Mouse (Mus musculus) hindbrain, embryonic 15.5 days (tissue): ENCODE results near the gene Tmtc3. TPM values are rescaled to one million over a fixed set of nuclear protein-coding genes. Genes with fewer than 3 reads are reported as not detected.
"Not testable (repeated sequence)": the region's sequence is repeated elsewhere in the genome, so short reads cannot be mapped to it uniquely, and the experiment has no call there.

Experiments used
- ATAC-seq: fragments of 200-750 bp; cut with Nextera tagmentation; 2 replicates; pipeline ENCODE4 v1.8.0; 2017; ENCODE audit warnings: low read depth, moderate number of reproducible peaks, moderate TSS enrichment; ENCODE audit not compliant: low FRiP score
- H3K27ac ChIP-seq: fragments of 300-500 bp; sonication (generic); replicated peaks from 2 replicates; pipeline ENCODE4 v1.5.1; 2015; ENCODE audit warnings: mild to moderate bottlenecking, inconsistent platforms
- H3K27me3 ChIP-seq: fragments of 300-500 bp; sonication (generic); 2 replicates; pipeline ENCODE4 v1.6.1; 2015; ENCODE audit warnings: control low read depth, inconsistent platforms
- H3K36me3 ChIP-seq: fragments of 300-500 bp; sonication (generic); 2 replicates; pipeline ENCODE4 v1.6.1; 2015; ENCODE audit warnings: control low read depth, inconsistent platforms
- H3K4me1 ChIP-seq: fragments of 300-500 bp; sonication (generic); replicated peaks from 2 replicates; pipeline ENCODE4 v1.6.1; 2015; ENCODE audit warnings: control low read depth, inconsistent platforms
- H3K4me2 ChIP-seq: fragments of 300-500 bp; sonication (generic); 2 replicates; pipeline ENCODE4 v1.6.1; 2015; ENCODE audit warnings: moderate library complexity, mild to moderate bottlenecking, inconsistent platforms
- H3K4me3 ChIP-seq: fragments of 300-500 bp; sonication (generic); 2 replicates; pipeline ENCODE4 v1.5.1; 2015; ENCODE audit warnings: mild to moderate bottlenecking, inconsistent platforms
- H3K9ac ChIP-seq: fragments of 300-500 bp; sonication (generic); 2 replicates; pipeline ENCODE4 v1.6.1; 2015; ENCODE audit warnings: inconsistent platforms
- H3K9me3 ChIP-seq: fragments of 300-500 bp; sonication (generic); 2 replicates; pipeline ENCODE4 v1.6.1; 2016; ENCODE audit warnings: control low read depth, inconsistent platforms
- WGBS: fragments of 180-500 bp; shearing (Covaris S2); methylation state at CpG from one replicate; pipeline ENCODE4 v1.1.7; 2015; 5-methylcytosine and 5-hydroxymethylcytosine counted together
- polyA plus RNA-seq: library from polyadenylated mRNA; unstranded; fragments of >200 nt; fragmentation: Nextera tagmentation; extraction: Ambion mirVana; gene quantifications from 2 replicates; pipeline ENCODE4 v1.2.1, GENCODE M21; 2015

Tmtc3 gene
- polyA plus RNA-seq, 1 experiment from 2014 or later = 12.4 TPM

DNA sequence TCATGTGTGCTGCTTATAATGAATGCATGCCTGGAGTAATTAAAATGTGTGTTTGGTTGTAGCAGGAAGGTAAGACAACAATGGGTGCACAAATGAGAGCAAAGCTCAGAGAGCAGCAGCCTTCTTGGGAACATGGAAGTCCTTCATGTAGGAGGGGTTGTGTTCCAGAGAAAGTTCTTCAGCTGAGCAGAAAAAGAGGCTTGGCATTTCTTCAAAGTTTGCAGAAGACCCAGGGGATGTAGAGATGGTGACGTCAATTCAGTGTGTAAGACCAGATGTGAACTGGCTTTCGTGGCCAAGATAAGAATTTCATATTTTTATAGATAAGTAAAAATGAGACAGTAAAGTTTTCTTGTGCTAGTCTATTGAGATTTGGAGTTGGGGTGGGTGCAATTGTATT is 59.6 kb downstream of the Tmtc3 start:
- Histone ChIP-seq H3K36me3 (no peaks in the 10 kb centered on the region), H3K9me3 (no peaks in the 10 kb centered on the region), H3K27ac (no peak overlapping the region), H3K9ac (no peak overlapping the region), H3K4me2 (no peak overlapping the region), H3K4me3 (no peak overlapping the region), H3K27me3 (no peaks in the 10 kb centered on the region), H3K4me1 (no peaks in the 10 kb centered on the region)
- no peak for ATAC-seq
- WGBS = 82% methylated on average over 2 of the region's 2 CpGs

DNA sequence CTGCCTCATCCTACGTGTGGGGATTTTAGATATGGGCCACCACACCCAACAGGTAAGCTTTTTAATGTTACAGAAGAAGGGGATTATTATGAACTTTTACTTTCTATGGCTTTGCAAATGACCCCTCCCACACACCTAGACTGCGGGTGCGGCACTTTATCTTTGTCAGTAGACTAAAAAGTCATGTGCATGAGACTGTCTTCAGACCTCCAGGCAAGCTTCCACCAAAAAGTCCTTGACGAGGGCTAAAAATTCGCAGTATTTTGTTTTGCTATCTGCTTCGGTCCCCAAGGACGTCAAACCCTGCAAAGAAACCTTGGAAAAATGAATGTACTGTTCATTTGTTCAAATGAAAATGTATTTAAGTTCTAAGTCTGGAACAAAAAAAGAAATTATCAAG is 71.6 kb downstream of the Tmtc3 start:
- Histone ChIP-seq H3K27me3 (no peaks in the 10 kb centered on the region), H3K27ac (no peak overlapping the region), H3K9me3 (no peaks in the 10 kb centered on the region), H3K36me3 (no peaks in the 10 kb centered on the region), H3K4me2 (no peak overlapping the region), H3K9ac (no peak overlapping the region), H3K4me3 (no peak overlapping the region), H3K4me1 (no peaks in the 10 kb centered on the region)
- no peak for ATAC-seq
- WGBS = 88% methylated on average over 7 of the region's 7 CpGs

- not testable (repeated sequence) for H3K4me1 ChIP-seq, H3K4me3 ChIP-seq, H3K9ac ChIP-seq, H3K36me3 ChIP-seq, H3K27ac ChIP-seq, ATAC-seq, H3K9me3 ChIP-seq, H3K27me3 ChIP-seq, H3K4me2 ChIP-seq
- WGBS = 87% methylated on average over 6 of the region's 6 CpGs
These were observed 84.8 kb downstream of the Tmtc3 start for GRCm38 (mm10) chr10:100402301-100402700.

Other genes with a start within 250 kb of the Tmtc3 start
- not detected in 2 replicates for gene Gm4301, start 151.7 kb downstream of the Tmtc3 start, polyA plus RNA-seq
- gene Gm4302, start 146.5 kb downstream of the Tmtc3 start, polyA plus RNA-seq = not detected in 2 replicates
- not detected in 2 replicates for gene Gm4303, start 141.4 kb downstream of the Tmtc3 start, polyA plus RNA-seq
- not detected in 2 replicates for gene Gm4305, start 136.3 kb downstream of the Tmtc3 start, polyA plus RNA-seq
- not detected in 2 replicates for gene Gm4307, start 126.0 kb downstream of the Tmtc3 start, polyA plus RNA-seq
- gene Gm4312, start 104.8 kb downstream of the Tmtc3 start, polyA plus RNA-seq = not detected in 2 replicates
- gene Cep290, start 208 bp upstream of the Tmtc3 start, polyA plus RNA-seq = 5.9 and 6.0 TPM in 2 replicates
- gene 4930430F08Rik, start 103.1 kb upstream of the Tmtc3 start, polyA plus RNA-seq = 13.7 and 14.3 TPM in 2 replicates
- gene 1700017N19Rik, start 103.1 kb upstream of the Tmtc3 start, polyA plus RNA-seq = 0.26 TPM in 1 of 2 replicates, not detected in the other